In genomic region chr1:183946241-183946640, GRCm38 (mm10) we compare ENCODE assay signal across 23 mouse cellular contexts.
DNase-seq lines count a peak whose midpoint lies in the region; ATAC-seq lines count a peak whose summit lies in the region.
"Had no signal": no experiment of that assay in that cellular context is flagged by ENCODE, and none has a peak within 500 bp of the region (broad histone marks: within the 10 kb centered on the region; RNA-seq: fewer than 3 reads in every experiment).

No protein-coding gene starts in this region.

- H3K9me3 ChIP-seq in heart, embryonic 12.5 days (replicated peaks) = no peaks in the 10 kb centered on the region
- H3K9me3 ChIP-seq: embryonic facial prominence, embryonic 10.5 days; embryonic facial prominence, embryonic 13.5 days; forebrain, embryonic 12.5 days; forebrain, embryonic 15.5 days; heart, embryonic 13.5 days had no signal

- 0 out of 2 replicates have a peak, but pooled peaks cover 3% of the 10 kb centered on the region for H3K27me3 ChIP-seq in heart, embryonic 12.5 days (replicated peaks)
- H3K27me3 ChIP-seq: forebrain, embryonic 12.5 days; forebrain, embryonic 15.5 days had no signal

- H3K4me1 ChIP-seq in heart, embryonic 12.5 days (replicated peaks) = no peaks in the 10 kb centered on the region
- H3K4me1 ChIP-seq: embryonic facial prominence, embryonic 10.5 days; embryonic facial prominence, embryonic 13.5 days; forebrain, embryonic 12.5 days had no signal

- peak; percentile 32 for DNase-seq in adrenal gland, adult 2 months
- no peak for DNase-seq in adrenal gland, adult 18-20 months (ENCODE audit: low spot score in 2 of 2)
- peak; percentile 87 for DNase-seq in heart, adult 11 months
- DNase-seq in adrenal gland, postnatal 25 days = peak; percentile 20
- no peak for DNase-seq in spleen, adult 12 weeks (ENCODE audit: low spot score)
- DNase-seq: cerebellum, adult 11-12 months; cerebellum, adult 8-10 months; cerebellum, postnatal 36 days; embryo, embryonic 11 days; gastrocnemius, postnatal 10 days had no signal

- 90% methylated on average over 8 of the region's 8 CpGs for WGBS in heart, embryonic 12.5 days

- no peak overlapping the region for H3K4me2 ChIP-seq in heart, embryonic 12.5 days
- H3K4me2 ChIP-seq: embryonic facial prominence, embryonic 13.5 days; forebrain, embryonic 12.5 days; forebrain, embryonic 15.5 days; heart, embryonic 13.5 days; hindbrain, embryonic 14.5 days had no signal

- H3K27ac ChIP-seq in heart, embryonic 12.5 days (ENCODE audit: poor library complexity, severe bottlenecking) = no peak overlapping the region
- H3K27ac ChIP-seq: embryonic facial prominence, embryonic 10.5 days; embryonic facial prominence, embryonic 13.5 days; forebrain, embryonic 12.5 days; forebrain, embryonic 15.5 days; heart, embryonic 13.5 days; hindbrain, embryonic 14.5 days; hindbrain, postnatal 0 days had no signal

- no peak overlapping the region for H3K9ac ChIP-seq in heart, embryonic 12.5 days
- H3K9ac ChIP-seq: embryonic facial prominence, embryonic 13.5 days; forebrain, embryonic 12.5 days; forebrain, embryonic 15.5 days; heart, embryonic 13.5 days; hindbrain, embryonic 14.5 days had no signal

- no peaks in the 10 kb centered on the region for H3K36me3 ChIP-seq in heart, embryonic 12.5 days
- H3K36me3 ChIP-seq: embryonic facial prominence, embryonic 10.5 days; embryonic facial prominence, embryonic 13.5 days; forebrain, embryonic 12.5 days; forebrain, embryonic 15.5 days; heart, embryonic 13.5 days had no signal

- no peak overlapping the region for H3K4me3 ChIP-seq in heart, embryonic 12.5 days
- H3K4me3 ChIP-seq: embryonic facial prominence, embryonic 10.5 days; embryonic facial prominence, embryonic 13.5 days; erythroblast, embryonic 14.5 days; forebrain, embryonic 12.5 days; forebrain, embryonic 15.5 days; heart, embryonic 13.5 days had no signal

- ATAC-seq in heart, embryonic 12.5 days (ENCODE audit: insufficient number of reproducible peaks, low FRiP score) = no peak
- no peak for ATAC-seq in megakaryocyte progenitor cell, adult 5-6 weeks (replicated peaks; ENCODE audit: poor library complexity)
- ATAC-seq: activated CD4-positive, CD25-positive, alpha-beta regulatory T cell, adult 4 months; forebrain, embryonic 15.5 days; inflammation-experienced regulatory T-cells, adult 6 months; intestine, embryonic 16.5 days had no signal

Comparison
In these comparisons a context has a peak if more than half of its experiments do, and no peak if none do; other contexts are left out.
1. DNase-seq: peak in adrenal gland, adult 2 months (single experiment), heart, adult 11 months (single experiment) and adrenal gland, postnatal 25 days (single experiment); none in adrenal gland, adult 18-20 months (0 of 2) and spleen, adult 12 weeks (single experiment).